Mouse (Mus musculus): ENCODE measurements around the gene Usp10.

Gene Usp10

DNA sequence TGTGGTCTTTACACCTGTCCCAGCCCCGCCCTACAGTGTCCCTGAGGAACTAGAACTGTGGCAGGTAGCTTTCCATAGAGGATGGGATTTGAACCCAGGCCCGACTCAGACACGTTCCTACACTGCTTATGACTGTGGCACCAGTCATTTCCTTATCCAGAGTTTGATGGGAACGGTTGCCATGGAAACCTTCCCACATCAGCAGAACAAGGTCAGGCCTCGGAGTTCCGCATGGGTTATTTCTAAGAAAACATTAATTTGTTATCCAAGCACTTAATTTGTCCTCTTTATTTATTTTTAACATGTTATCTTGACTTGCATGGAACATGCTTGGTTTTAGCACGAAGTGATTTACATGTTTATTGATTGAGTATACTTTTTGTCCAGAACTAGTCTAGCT lies 91.6 kb downstream of the Usp10 start:
- Histone ChIP-seq H3K36me3 (ENCODE audit: control insufficient read depth, insufficient read depth, low read length, poor library complexity, severe bottlenecking) (no peaks in the 10 kb centered on the region), H3K27me3 (ENCODE audit: control insufficient read depth, insufficient read depth, low read length, poor library complexity, severe bottlenecking) (no peaks in the 10 kb centered on the region)
- DNase-seq (ENCODE audit: low read depth, low spot score) = no peak

DNA sequence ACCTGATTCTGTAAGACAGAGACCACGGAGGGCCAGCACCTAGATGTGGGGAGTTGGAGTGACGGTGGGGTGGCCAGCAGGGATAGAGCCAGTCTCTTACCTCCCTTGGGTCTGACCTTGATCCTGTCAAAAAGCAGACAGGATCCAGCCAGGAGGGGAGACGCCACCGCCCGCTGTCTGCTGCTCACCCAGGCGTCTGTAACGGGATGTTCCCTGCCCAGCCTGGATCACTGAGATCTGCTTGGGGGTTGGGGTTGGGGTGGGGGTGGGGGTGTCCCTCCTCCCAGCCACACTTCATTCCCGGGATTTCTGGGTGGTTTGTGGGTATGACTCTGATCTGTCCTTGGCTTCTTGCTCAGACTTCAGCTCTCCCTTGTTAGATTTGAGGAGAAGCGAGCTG lies 92.2 kb downstream of the Usp10 start:
- H3K27me3 ChIP-seq (ENCODE audit: control insufficient read depth, insufficient read depth, low read length, poor library complexity, severe bottlenecking) = no peaks in the 10 kb centered on the region
- H3K36me3 ChIP-seq (ENCODE audit: control insufficient read depth, insufficient read depth, low read length, poor library complexity, severe bottlenecking) = no peaks in the 10 kb centered on the region
- DNase-seq (ENCODE audit: low read depth, low spot score) = no peak

DNA sequence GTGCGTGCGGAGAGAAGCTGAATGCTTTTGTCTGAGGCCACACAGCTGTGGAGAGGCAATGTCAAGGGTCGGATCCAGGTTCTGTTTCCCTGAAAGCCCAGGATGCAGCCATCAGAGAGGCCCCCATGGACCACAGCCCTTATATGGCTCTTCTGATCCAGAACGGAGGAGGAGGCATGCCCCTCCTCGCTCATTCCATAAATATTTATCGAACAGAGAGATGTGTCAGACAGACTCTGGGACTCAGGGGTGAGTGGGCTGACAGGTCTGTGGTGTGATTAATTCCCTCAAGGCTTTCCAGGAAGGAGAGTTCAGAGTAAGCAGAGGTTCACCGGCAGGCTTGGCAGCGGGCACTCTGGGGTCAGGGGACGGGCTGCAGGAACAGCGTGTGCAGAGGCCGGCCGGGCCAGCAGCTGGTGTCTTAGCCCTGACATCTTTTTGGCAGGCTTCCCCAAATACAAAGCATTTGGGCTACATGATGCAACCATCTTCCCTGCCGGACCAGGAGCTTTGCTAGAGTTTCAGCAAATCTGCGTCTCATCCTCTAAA lies 94.1 kb downstream of the Usp10 start:
- Histone ChIP-seq H3K36me3 (ENCODE audit: control insufficient read depth, insufficient read depth, low read length, poor library complexity, severe bottlenecking) (no peaks in the 10 kb centered on the region), H3K27me3 (ENCODE audit: control insufficient read depth, insufficient read depth, low read length, poor library complexity, severe bottlenecking) (no peaks in the 10 kb centered on the region)
- no peak for DNase-seq (ENCODE audit: low read depth, low spot score)

DNA sequence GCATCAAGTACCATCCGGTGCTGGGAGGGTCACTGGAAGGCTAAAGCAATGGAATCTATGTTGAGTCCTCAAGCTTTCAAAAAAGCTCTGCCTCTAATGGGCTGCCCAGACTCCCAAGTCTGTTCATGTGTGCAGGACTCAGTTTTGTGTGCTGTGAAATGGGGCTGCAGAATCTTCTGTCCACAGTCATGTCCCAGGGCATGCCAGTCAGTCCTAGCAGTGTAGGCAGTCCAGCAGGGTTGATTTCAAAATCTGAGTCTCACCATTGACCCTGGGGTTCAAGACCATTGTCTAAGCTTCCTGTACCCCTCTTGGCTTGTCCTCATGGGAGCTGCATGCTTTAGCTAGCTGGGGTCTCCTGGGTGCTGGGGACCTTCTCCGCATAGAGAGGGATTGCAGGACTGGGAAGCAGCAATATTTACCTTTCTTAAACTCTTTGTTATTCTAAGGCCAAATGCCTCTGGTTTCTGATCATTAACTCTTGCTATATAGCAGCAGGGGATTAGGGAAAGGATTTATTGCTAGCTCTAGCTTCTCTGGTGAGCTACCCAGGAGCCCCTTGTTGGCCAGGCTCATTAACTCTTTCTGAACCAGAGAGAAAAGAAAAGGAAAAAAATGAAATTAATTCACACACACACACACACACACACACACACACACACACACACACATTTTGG lies 94.7 kb downstream of the Usp10 start:
- Histone ChIP-seq H3K27me3 (ENCODE audit: control insufficient read depth, insufficient read depth, low read length, poor library complexity, severe bottlenecking) (no peaks in the 10 kb centered on the region), H3K36me3 (ENCODE audit: control insufficient read depth, insufficient read depth, low read length, poor library complexity, severe bottlenecking) (no peaks in the 10 kb centered on the region)
- no peak for DNase-seq (ENCODE audit: low read depth, low spot score)

DNA sequence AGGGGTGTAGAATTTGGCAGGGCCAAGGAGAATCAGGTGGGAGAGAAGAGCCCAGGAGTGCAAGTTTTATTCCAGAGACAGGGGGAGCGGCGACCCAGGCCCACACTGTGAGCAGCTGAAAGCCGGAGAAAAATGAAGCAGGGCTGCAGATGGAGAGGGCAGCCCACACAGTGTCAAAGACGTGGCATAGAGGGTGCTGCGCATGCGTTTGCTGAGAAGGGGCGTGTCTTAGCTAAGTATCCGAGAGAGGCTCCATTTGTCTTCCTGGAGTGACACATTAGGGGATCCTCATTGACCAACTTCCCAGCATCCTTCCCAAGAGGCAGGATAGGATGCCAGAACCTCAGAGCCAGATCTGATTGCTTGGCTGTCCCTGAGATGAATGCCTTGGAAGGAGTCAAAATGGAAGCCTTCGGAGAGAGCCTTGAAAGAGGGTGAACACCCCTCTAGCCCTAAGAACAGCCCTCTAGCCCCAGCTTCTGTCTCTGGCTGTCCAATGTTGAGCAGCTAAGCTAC lies 96.5 kb downstream of the Usp10 start:
- H3K27me3 ChIP-seq (ENCODE audit: control insufficient read depth, insufficient read depth, low read length, poor library complexity, severe bottlenecking) = no peaks in the 10 kb centered on the region
- H3K36me3 ChIP-seq (ENCODE audit: control insufficient read depth, insufficient read depth, low read length, poor library complexity, severe bottlenecking) = no peaks in the 10 kb centered on the region

More for the DNA sequence above, 96.5 kb downstream of the Usp10 start:
- no peak for DNase-seq (ENCODE audit: low read depth, low spot score)
